Mouse (Mus musculus): ENCODE data around the gene Sufu.

DNA sequence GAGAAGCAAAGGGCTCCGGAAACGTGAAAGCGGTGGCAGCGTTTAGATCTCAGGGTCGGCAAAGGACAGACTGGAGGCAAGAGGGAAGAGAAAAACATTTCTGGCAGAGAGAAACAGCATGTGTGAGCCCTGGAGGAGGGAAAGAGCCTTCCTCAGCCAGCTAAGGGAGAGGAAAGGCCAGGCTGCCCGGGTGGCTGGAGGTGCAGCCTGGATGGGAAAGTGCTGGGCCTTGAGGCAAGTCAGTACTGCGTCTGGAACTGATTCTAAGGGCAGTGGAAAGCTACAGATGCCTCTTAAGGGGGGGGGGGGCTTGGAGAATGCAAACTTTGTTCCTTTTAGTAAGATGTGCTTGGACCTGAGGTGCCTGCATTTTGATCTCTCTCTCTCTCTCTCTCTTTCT, 37.0 kb downstream of the Sufu start:
- no peak for TF ChIP-seq CTCF (IDR thresholded peaks at IDR 0.05; ENCODE audit: borderline replicate concordance, insufficient read depth, low read depth, low read length)
- TF ChIP-seq POLR2A (IDR thresholded peaks at IDR 0.05; ENCODE audit: borderline replicate concordance, insufficient read depth, low read length): no peak

Data from cerebellum, adult 2 months (tissue).